Mouse (Mus musculus): ENCODE measurements around the gene Mad2l1bp. TPM values are rescaled to one million over a fixed set of nuclear protein-coding genes. Genes with fewer than 3 reads are reported as not detected.

The Mad2l1bp gene
- polyA plus RNA-seq, 1 experiment from 2014 or later, result 31.5 TPM

- Histone ChIP-seq H3K4me3 (ENCODE audit: control insufficient read depth in 1 of 2, insufficient read depth in 1 of 2, low read depth in 1 of 2, low read length in 2 of 2) (no peak overlapping the region), H3K27me3 (ENCODE audit: control insufficient read depth, insufficient read depth, low read length) (no peaks in the 10 kb centered on the region), H3K36me3 (ENCODE audit: control insufficient read depth, insufficient read depth, low read length) (peaks cover 53% of the 10 kb centered on the region), H3K27ac (replicated peaks in 1 of 2; ENCODE audit: control insufficient read depth in 1 of 2, insufficient read depth in 1 of 2, low read depth in 2 of 2, low read length in 2 of 2) (no peak overlapping the region), H3K4me2 (ENCODE audit: low read length) (no peak overlapping the region), H3K4me1 (ENCODE audit: control insufficient read depth in 2 of 2, insufficient read depth in 2 of 2, low read length in 2 of 2) (no peaks in the 10 kb centered on the region; a peak in 1 of 4 replicates), H3K9ac (ENCODE audit: low read length) (no peak overlapping the region), H3K9me3 (ENCODE audit: control insufficient read depth, low read length) (no peaks in the 10 kb centered on the region)
- ATAC-seq (ENCODE audit: insufficient number of reproducible peaks, insufficient read depth, low FRiP score, low read depth), result no peak
- 52% methylated on average over 4 of the region's 4 CpGs for WGBS
These were observed 34.9 kb downstream of the Mad2l1bp start for GRCm38 (mm10) chr17:46118423-46118850.

GRCm38 (mm10) chr17:46117623-46118422, 35.5 kb downstream of the Mad2l1bp start:
- peaks cover 47% of the 10 kb centered on the region for H3K36me3 ChIP-seq (ENCODE audit: control insufficient read depth, insufficient read depth, low read length)
- no peak for ATAC-seq (ENCODE audit: insufficient number of reproducible peaks, insufficient read depth, low FRiP score, low read depth)
- WGBS, result 69% methylated on average over 13 of the region's 13 CpGs

GRCm38 (mm10) chr17:46116881-46117280, 36.5 kb downstream of the Mad2l1bp start:
- no peak for ATAC-seq (ENCODE audit: insufficient number of reproducible peaks, insufficient read depth, low FRiP score, low read depth)

More at GRCm38 (mm10) chr17:46117623-46118422, 35.5 kb downstream of the Mad2l1bp start:
- no peak overlapping the region for H3K4me2 ChIP-seq (ENCODE audit: low read length)
- no peaks in the 10 kb centered on the region for H3K27me3 ChIP-seq (ENCODE audit: control insufficient read depth, insufficient read depth, low read length)
- H3K4me1 ChIP-seq (ENCODE audit: control insufficient read depth in 2 of 2, insufficient read depth in 2 of 2, low read length in 2 of 2), result no peaks in the 10 kb centered on the region; a peak in 1 of 4 replicates
- H3K9me3 ChIP-seq (ENCODE audit: control insufficient read depth, low read length), result no peaks in the 10 kb centered on the region
- no peak overlapping the region for H3K27ac ChIP-seq (replicated peaks in 1 of 2; ENCODE audit: control insufficient read depth in 1 of 2, insufficient read depth in 1 of 2, low read depth in 2 of 2, low read length in 2 of 2)
- H3K9ac ChIP-seq (ENCODE audit: low read length), result no peak overlapping the region
- no peak overlapping the region for H3K4me3 ChIP-seq (ENCODE audit: control insufficient read depth in 1 of 2, insufficient read depth in 1 of 2, low read depth in 1 of 2, low read length in 2 of 2)

GRCm38 (mm10) chr17:46116138-46116537, 37.2 kb downstream of the Mad2l1bp start:
- 88% methylated on average over 11 of the region's 11 CpGs for WGBS
- no peaks in the 10 kb centered on the region for H3K9me3 ChIP-seq (ENCODE audit: control insufficient read depth, low read length)
- no peak overlapping the region for H3K4me2 ChIP-seq (ENCODE audit: low read length)
- H3K27ac ChIP-seq (replicated peaks in 1 of 2; ENCODE audit: control insufficient read depth in 1 of 2, insufficient read depth in 1 of 2, low read depth in 2 of 2, low read length in 2 of 2), result no peak overlapping the region
- no peak for ATAC-seq (ENCODE audit: insufficient number of reproducible peaks, insufficient read depth, low FRiP score, low read depth)
- no peaks in the 10 kb centered on the region for H3K27me3 ChIP-seq (ENCODE audit: control insufficient read depth, insufficient read depth, low read length)
- H3K4me1 ChIP-seq (ENCODE audit: control insufficient read depth in 2 of 2, insufficient read depth in 2 of 2, low read length in 2 of 2), result peaks cover 0 to 8% of the 10 kb centered on the region in 2 experiments; a peak in 3 of 4 replicates
- H3K36me3 ChIP-seq (ENCODE audit: control insufficient read depth, insufficient read depth, low read length), result peaks cover 36% of the 10 kb centered on the region
- no peak overlapping the region for H3K9ac ChIP-seq (ENCODE audit: low read length)
- H3K4me3 ChIP-seq (ENCODE audit: control insufficient read depth in 1 of 2, insufficient read depth in 1 of 2, low read depth in 1 of 2, low read length in 2 of 2), result no peak overlapping the region

More at GRCm38 (mm10) chr17:46116881-46117280, 36.5 kb downstream of the Mad2l1bp start:
- no peak overlapping the region for H3K27ac ChIP-seq (replicated peaks in 1 of 2; ENCODE audit: control insufficient read depth in 1 of 2, insufficient read depth in 1 of 2, low read depth in 2 of 2, low read length in 2 of 2)
- H3K4me2 ChIP-seq (ENCODE audit: low read length), result no peak overlapping the region
- no peak overlapping the region for H3K4me3 ChIP-seq (ENCODE audit: control insufficient read depth in 1 of 2, insufficient read depth in 1 of 2, low read depth in 1 of 2, low read length in 2 of 2)
- peaks cover 0 to 2% of the 10 kb centered on the region in 2 experiments; a peak in 2 of 4 replicates for H3K4me1 ChIP-seq (ENCODE audit: control insufficient read depth in 2 of 2, insufficient read depth in 2 of 2, low read length in 2 of 2)
- no peaks in the 10 kb centered on the region for H3K9me3 ChIP-seq (ENCODE audit: control insufficient read depth, low read length)
- no peaks in the 10 kb centered on the region for H3K27me3 ChIP-seq (ENCODE audit: control insufficient read depth, insufficient read depth, low read length)
- 89% methylated on average over 3 of the region's 3 CpGs for WGBS
- no peak overlapping the region for H3K9ac ChIP-seq (ENCODE audit: low read length)
- peaks cover 39% of the 10 kb centered on the region for H3K36me3 ChIP-seq (ENCODE audit: control insufficient read depth, insufficient read depth, low read length)

GRCm38 (mm10) chr17:46115489-46115888, 37.9 kb downstream of the Mad2l1bp start:
- Histone ChIP-seq H3K27me3 (ENCODE audit: control insufficient read depth, insufficient read depth, low read length) (no peaks in the 10 kb centered on the region), H3K9ac (ENCODE audit: low read length) (no peak overlapping the region), H3K4me2 (ENCODE audit: low read length) (no peak overlapping the region), H3K4me3 (ENCODE audit: control insufficient read depth in 1 of 2, insufficient read depth in 1 of 2, low read depth in 1 of 2, low read length in 2 of 2) (no peak overlapping the region), H3K27ac (replicated peaks in 1 of 2; ENCODE audit: control insufficient read depth in 1 of 2, insufficient read depth in 1 of 2, low read depth in 2 of 2, low read length in 2 of 2) (no peak overlapping the region), H3K4me1 (ENCODE audit: control insufficient read depth in 2 of 2, insufficient read depth in 2 of 2, low read length in 2 of 2) (peaks cover 0 to 8% of the 10 kb centered on the region in 2 experiments; a peak in 3 of 4 replicates), H3K36me3 (ENCODE audit: control insufficient read depth, insufficient read depth, low read length) (peaks cover 34% of the 10 kb centered on the region), H3K9me3 (ENCODE audit: control insufficient read depth, low read length) (no peaks in the 10 kb centered on the region)
- 47% methylated on average over 2 of the region's 2 CpGs for WGBS
- no peak for ATAC-seq (ENCODE audit: insufficient number of reproducible peaks, insufficient read depth, low FRiP score, low read depth)

DNA sequence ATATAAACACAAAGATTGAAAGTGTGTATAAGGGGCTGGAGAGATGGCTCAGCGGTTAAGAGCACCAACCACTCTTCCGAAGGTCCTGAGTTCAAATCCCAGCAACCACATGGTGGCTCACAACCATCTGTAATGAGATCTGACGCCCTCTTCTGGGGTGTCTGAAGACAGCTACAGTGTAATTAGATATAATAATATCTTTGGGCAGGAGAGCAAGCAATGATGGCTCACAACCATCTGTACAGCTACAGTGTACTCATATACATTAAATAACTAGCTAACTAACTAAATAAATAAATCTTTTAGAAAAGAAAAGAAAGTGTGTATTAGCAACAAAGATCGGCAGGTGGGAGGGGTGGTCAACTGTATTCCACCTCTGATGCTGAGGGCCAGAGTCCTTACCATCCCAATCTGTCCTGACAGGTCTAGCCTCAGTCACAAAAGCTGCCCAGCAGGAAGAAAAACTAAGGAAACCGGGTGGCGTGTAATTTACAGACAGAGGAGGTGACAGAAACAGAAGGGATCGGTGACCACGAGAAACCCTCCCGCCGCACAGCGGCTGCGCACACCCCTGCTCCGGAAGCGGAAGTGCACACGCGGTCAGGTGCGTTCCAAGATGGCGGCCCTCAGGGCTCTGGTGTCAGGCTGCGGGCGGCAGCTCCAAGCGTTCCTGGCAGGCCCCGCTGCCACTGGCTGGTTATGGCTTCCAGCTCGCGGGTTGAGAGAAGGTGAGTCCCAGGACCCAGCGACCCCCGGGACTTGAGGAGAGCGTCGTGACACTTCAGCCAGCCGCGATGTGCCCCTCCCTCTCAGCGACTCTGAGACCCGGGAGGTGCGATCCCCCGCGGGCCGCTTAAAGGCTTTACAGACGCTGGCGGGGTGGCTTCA, 42.7 kb downstream of the Mad2l1bp start, which contains the start of gene Mrps18a:
TSS of gene Mrps18a (plus strand) at position 585 of the 888 bp plus-strand sequence.
- peak within 1 kb of the TSS; percentile 85 for H3K9ac ChIP-seq (ENCODE audit: low read length)
- H3K4me2 ChIP-seq (ENCODE audit: low read length), result peak within 1 kb of the TSS; percentile 71
- peaks cover 0 to 8% of the 10 kb centered on the region in 2 experiments; a peak in 3 of 4 replicates for H3K4me1 ChIP-seq (ENCODE audit: control insufficient read depth in 2 of 2, insufficient read depth in 2 of 2, low read length in 2 of 2)
- H3K27ac ChIP-seq (replicated peaks in 1 of 2; ENCODE audit: control insufficient read depth in 1 of 2, insufficient read depth in 1 of 2, low read depth in 2 of 2, low read length in 2 of 2), result peak within 1 kb of the TSS; percentile 39 to 66; a peak in 2 of 4 replicates
- H3K9me3 ChIP-seq (ENCODE audit: control insufficient read depth, low read length), result no peaks in the 10 kb centered on the region
- peak; percentile 82; the same call in 1 of the 2 replicates for ATAC-seq (ENCODE audit: insufficient number of reproducible peaks, insufficient read depth, low FRiP score, low read depth)
- WGBS, result 6% methylated on average over 38 of the region's 38 CpGs
- H3K4me3 ChIP-seq (ENCODE audit: control insufficient read depth in 1 of 2, insufficient read depth in 1 of 2, low read depth in 1 of 2, low read length in 2 of 2), result peak within 1 kb of the TSS; percentile 88 to 89
- H3K27me3 ChIP-seq (ENCODE audit: control insufficient read depth, insufficient read depth, low read length), result no peaks in the 10 kb centered on the region
- H3K36me3 ChIP-seq (ENCODE audit: control insufficient read depth, insufficient read depth, low read length), result peaks cover 6% of the 10 kb centered on the region; the same call in 1 of the 2 replicates

GRCm38 (mm10) chr17:46108286-46108685, 45.1 kb downstream of the Mad2l1bp start:
- no peaks in the 10 kb centered on the region for H3K27me3 ChIP-seq (ENCODE audit: control insufficient read depth, insufficient read depth, low read length)
- no peak for ATAC-seq (ENCODE audit: insufficient number of reproducible peaks, insufficient read depth, low FRiP score, low read depth)
- no peak overlapping the region for H3K4me3 ChIP-seq (ENCODE audit: control insufficient read depth in 1 of 2, insufficient read depth in 1 of 2, low read depth in 1 of 2, low read length in 2 of 2)
- H3K4me2 ChIP-seq (ENCODE audit: low read length), result no peak overlapping the region
- no peak overlapping the region for H3K27ac ChIP-seq (replicated peaks in 1 of 2; ENCODE audit: control insufficient read depth in 1 of 2, insufficient read depth in 1 of 2, low read depth in 2 of 2, low read length in 2 of 2)
- WGBS, result 67% methylated on average over 4 of the region's 4 CpGs
- H3K9ac ChIP-seq (ENCODE audit: low read length), result no peak overlapping the region
- no peaks in the 10 kb centered on the region for H3K36me3 ChIP-seq (ENCODE audit: control insufficient read depth, insufficient read depth, low read length)
- peaks cover 6 to 14% of the 10 kb centered on the region in 2 experiments; a peak in 3 of 4 replicates for H3K4me1 ChIP-seq (ENCODE audit: control insufficient read depth in 2 of 2, insufficient read depth in 2 of 2, low read length in 2 of 2)
- no peaks in the 10 kb centered on the region for H3K9me3 ChIP-seq (ENCODE audit: control insufficient read depth, low read length)

All from heart, embryonic 14.5 days (tissue).